Mouse (Mus musculus) liver, embryonic 11.5 days (tissue): ENCODE results near the gene Art2b. TPM values are rescaled to one million over a fixed set of nuclear protein-coding genes. Genes with fewer than 3 reads are reported as not detected.

Source experiments
- ATAC-seq: fragments of 200-750 bp; cut with Nextera tagmentation; replicated peaks from 2 replicates; pipeline ENCODE4 v1.8.0; 2017; ENCODE audit warnings: moderate number of reproducible peaks, mild to moderate bottlenecking, moderate TSS enrichment, moderate library complexity; ENCODE audit not compliant: low FRiP score
- DNase-seq: peaks from one replicate; pipeline ENCODE4 v3.0.0-alpha.2; 2017; ENCODE audit warnings: low spot score
- H3K27ac ChIP-seq: fragments of 300-500 bp; sonication (generic); 2 replicates; pipeline ENCODE4 v1.5.1; 2014; ENCODE audit warnings: mild to moderate bottlenecking, low read depth, low read length, control low read depth
- H3K27me3 ChIP-seq: fragments of 300-500 bp; sonication (generic); replicated peaks from 2 replicates; pipeline ENCODE4 v1.6.1; 2014; ENCODE audit warnings: low read length, mixed read lengths; ENCODE audit not compliant: control insufficient read depth, insufficient read depth
- H3K36me3 ChIP-seq: fragments of 300-500 bp; sonication (generic); 2 replicates; pipeline ENCODE4 v1.6.1; 2014; ENCODE audit warnings: mild to moderate bottlenecking, low read length, moderate library complexity, mixed read lengths; ENCODE audit not compliant: control insufficient read depth, insufficient read depth
- H3K4me1 ChIP-seq: fragments of 300-500 bp; sonication (generic); replicated peaks from 2 replicates; pipeline ENCODE4 v1.6.1; 2014; ENCODE audit warnings: low read length, mixed read lengths; ENCODE audit not compliant: control insufficient read depth, insufficient read depth
- H3K4me2 ChIP-seq: fragments of 300-500 bp; sonication (generic); 2 replicates; pipeline ENCODE4 v1.6.1; 2014; ENCODE audit warnings: mild to moderate bottlenecking, control low read depth, moderate library complexity
- H3K4me3 ChIP-seq: fragments of 300-500 bp; sonication (generic); 2 replicates; pipeline ENCODE4 v1.5.1; 2014; ENCODE audit warnings: low read depth, low read length, control low read depth
- H3K9ac ChIP-seq: fragments of 300-500 bp; sonication (generic); 2 replicates; pipeline ENCODE4 v1.6.1; 2014; ENCODE audit warnings: low read depth, low read length, control low read depth
- H3K9me3 ChIP-seq: fragments of 300-500 bp; sonication (generic); 2 replicates; pipeline ENCODE4 v1.6.1; 2016; ENCODE audit warnings: low read length, inconsistent platforms, mixed read lengths; ENCODE audit not compliant: control insufficient read depth
- WGBS: fragments of 180-500 bp; shearing (Covaris S2); extraction: QIAGEN DNeasy Blood & Tissue Kit; methylation state at CpG from one replicate; pipeline ENCODE4 v1.1.7; 2014; 5-methylcytosine and 5-hydroxymethylcytosine counted together
- polyA plus RNA-seq: library from polyadenylated mRNA; unstranded; fragments of >200 nt; fragmentation: Nextera tagmentation; extraction: Ambion mirVana; gene quantifications from 2 replicates; pipeline ENCODE4 v1.2.1, GENCODE M21; 2014

The Art2b gene
- polyA plus RNA-seq, 1 experiment from 2014 or later, result not detected

GRCm38 (mm10) chr7:101551530-101551929, 33.9 kb downstream of the Art2b start:
- Histone ChIP-seq H3K27ac (no peak overlapping the region), H3K9me3 (no peaks in the 10 kb centered on the region), H3K27me3 (no peaks in the 10 kb centered on the region), H3K4me2 (no peak overlapping the region), H3K9ac (no peak overlapping the region), H3K4me3 (no peak overlapping the region), H3K36me3 (no peaks in the 10 kb centered on the region), H3K4me1 (no peaks in the 10 kb centered on the region)
- 82% methylated on average over 1 of the region's 1 CpGs for WGBS
- DNase-seq (no peak), ATAC-seq (no peak)

DNA sequence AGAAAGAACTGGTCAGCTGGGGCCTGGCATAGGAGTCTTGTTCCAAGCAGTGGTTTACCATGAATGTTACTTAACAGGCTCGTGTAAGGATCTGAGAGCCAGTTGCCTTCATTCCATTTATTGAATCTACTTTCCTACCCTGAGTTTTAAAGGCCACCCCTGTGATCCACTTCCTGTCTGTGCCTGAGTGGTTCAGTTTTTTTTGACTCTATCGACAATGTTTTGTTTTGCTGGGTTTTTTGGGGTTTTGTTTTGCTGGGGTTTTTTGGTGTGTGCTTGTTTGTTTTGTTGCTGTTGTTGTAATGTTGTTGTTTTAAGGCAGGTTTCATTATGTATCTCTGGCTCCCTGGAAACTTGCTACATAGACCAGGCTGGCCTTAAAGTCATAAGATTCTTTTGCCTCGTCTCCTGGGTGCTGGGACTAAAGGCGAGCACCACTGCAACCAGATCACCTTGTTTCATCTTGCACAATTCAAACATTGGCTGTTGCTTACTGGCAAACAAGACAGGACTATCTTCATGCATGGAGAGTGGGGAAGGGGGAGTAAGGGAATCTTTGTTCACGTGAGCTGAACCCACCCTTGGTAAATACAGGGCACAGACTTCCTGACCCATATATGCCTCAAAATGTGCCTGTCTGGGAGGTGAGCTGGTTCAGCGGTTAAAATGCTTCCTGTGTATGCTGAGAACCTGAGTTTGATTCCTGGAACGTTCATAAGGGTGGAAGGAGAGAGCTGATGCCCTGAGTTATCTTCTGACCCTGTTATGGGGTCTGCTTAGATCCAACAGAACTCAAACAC, 34.5 kb downstream of the Art2b start:
- no peak overlapping the region for H3K9ac ChIP-seq
- H3K9me3 ChIP-seq, result no peaks in the 10 kb centered on the region
- H3K4me2 ChIP-seq, result no peak overlapping the region
- no peaks in the 10 kb centered on the region for H3K36me3 ChIP-seq
- WGBS, result 57% methylated on average over 7 of the region's 7 CpGs
- no peaks in the 10 kb centered on the region for H3K4me1 ChIP-seq
- H3K27me3 ChIP-seq, result no peaks in the 10 kb centered on the region
- H3K4me3 ChIP-seq, result no peak overlapping the region
- ATAC-seq (no peak), DNase-seq (no peak)
- no peak overlapping the region for H3K27ac ChIP-seq

DNA sequence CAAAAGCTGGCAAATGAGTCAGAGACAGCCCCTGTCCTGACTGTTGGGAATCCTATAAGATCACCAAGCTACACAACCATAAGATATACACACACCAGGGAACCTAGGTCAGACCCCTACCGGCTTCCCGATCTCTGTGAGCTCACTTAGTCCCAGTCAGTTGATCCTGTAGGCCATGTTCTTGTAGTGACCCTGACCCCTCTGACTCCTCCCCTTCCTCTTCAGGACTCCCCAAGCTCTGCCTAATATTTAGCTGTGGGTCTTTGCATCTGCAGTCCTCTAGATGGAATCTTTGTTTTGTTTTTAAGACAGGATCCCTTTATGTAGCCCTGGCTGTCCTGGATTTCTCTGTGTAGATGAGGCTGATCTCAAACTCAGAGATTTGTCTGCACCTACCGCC, 36.1 kb downstream of the Art2b start:
- no peak for DNase-seq
- Histone ChIP-seq H3K9me3 (no peaks in the 10 kb centered on the region), H3K4me2 (no peak overlapping the region), H3K4me1 (no peaks in the 10 kb centered on the region), H3K27me3 (no peaks in the 10 kb centered on the region), H3K9ac (no peak overlapping the region), H3K4me3 (no peak overlapping the region), H3K27ac (no peak overlapping the region), H3K36me3 (no peaks in the 10 kb centered on the region)
- WGBS, result 85% methylated on average over 3 of the region's 3 CpGs
- no peak for ATAC-seq

DNA sequence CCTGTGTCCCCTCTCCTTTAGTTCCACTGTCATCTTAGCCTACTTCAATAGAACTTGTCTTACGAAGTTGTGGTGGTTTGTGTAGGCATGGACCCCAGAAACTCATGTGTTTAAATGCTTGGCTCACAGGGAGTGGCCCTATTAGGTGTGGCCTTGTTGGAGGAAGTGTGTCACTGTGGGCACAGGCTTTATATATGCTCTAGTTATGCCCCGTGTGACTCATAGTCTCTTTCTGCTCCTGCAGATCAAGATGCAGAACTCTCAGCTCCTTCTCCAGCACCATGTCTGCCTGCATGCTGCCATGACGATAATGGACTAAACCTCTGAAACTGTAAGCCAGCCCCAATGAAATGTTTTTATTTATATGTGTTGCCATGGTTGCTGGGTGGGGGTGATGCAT, 37.7 kb downstream of the Art2b start:
- H3K36me3 ChIP-seq, result no peaks in the 10 kb centered on the region
- no peaks in the 10 kb centered on the region; the same call in 1 of the 2 replicates for H3K27me3 ChIP-seq
- 75% methylated on average over 3 of the region's 3 CpGs for WGBS
- no peak overlapping the region for H3K9ac ChIP-seq
- H3K4me1 ChIP-seq, result no peaks in the 10 kb centered on the region
- ATAC-seq, result no peak
- DNase-seq, result no peak
- H3K4me2 ChIP-seq, result no peak overlapping the region
- H3K9me3 ChIP-seq, result no peaks in the 10 kb centered on the region
- no peak overlapping the region for H3K27ac ChIP-seq
- H3K4me3 ChIP-seq, result no peak overlapping the region

- no peaks in the 10 kb centered on the region for H3K9me3 ChIP-seq
- H3K27ac ChIP-seq, result no peak overlapping the region
- no peaks in the 10 kb centered on the region; the same call in 1 of the 2 replicates for H3K27me3 ChIP-seq
- no peak overlapping the region for H3K4me3 ChIP-seq
- ATAC-seq, result no peak
- no peaks in the 10 kb centered on the region for H3K36me3 ChIP-seq
- no peaks in the 10 kb centered on the region for H3K4me1 ChIP-seq
- H3K4me2 ChIP-seq, result no peak overlapping the region
- 76% methylated on average over 10 of the region's 10 CpGs for WGBS
- H3K9ac ChIP-seq, result no peak overlapping the region
- DNase-seq, result no peak
These were observed 43.7 kb downstream of the Art2b start for GRCm38 (mm10) chr7:101541734-101542133.

GRCm38 (mm10) chr7:101541132-101541531, 44.3 kb downstream of the Art2b start:
- Histone ChIP-seq H3K4me2 (no peak overlapping the region), H3K4me1 (no peaks in the 10 kb centered on the region), H3K9me3 (no peaks in the 10 kb centered on the region), H3K9ac (no peak overlapping the region), H3K27ac (no peak overlapping the region), H3K4me3 (no peak overlapping the region), H3K36me3 (no peaks in the 10 kb centered on the region), H3K27me3 (no peaks in the 10 kb centered on the region; the same call in 1 of the 2 replicates)
- ATAC-seq (no peak), DNase-seq (no peak)
- WGBS, result 6% methylated on average over 11 of the region's 11 CpGs

DNA sequence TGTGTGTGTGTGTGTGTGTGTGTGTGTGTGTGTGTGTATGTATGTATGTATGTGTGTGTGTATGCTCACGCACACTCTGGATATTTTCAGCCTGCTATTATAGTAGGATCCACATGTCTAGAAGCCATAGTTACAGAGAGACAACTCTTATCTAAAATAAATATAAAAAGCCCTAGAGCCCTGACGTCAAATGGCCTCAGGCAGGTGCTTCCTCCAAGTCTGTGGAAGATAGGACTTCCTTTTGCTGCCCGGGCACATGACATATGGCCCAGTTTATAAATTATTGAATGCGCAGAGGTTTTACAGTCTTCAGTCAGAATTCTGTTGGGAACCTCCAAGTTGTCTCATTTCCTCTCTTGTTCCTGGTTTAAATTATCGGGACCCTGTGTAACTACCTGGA, 44.7 kb downstream of the Art2b start:
- no peaks in the 10 kb centered on the region for H3K4me1 ChIP-seq
- WGBS, result 52% methylated on average over 5 of the region's 5 CpGs
- H3K9me3 ChIP-seq, result no peaks in the 10 kb centered on the region
- no peaks in the 10 kb centered on the region; the same call in none of the 2 replicates for H3K27me3 ChIP-seq
- no peak overlapping the region for H3K9ac ChIP-seq
- no peak overlapping the region for H3K27ac ChIP-seq
- ATAC-seq, result no peak
- DNase-seq, result no peak
- no peak overlapping the region for H3K4me2 ChIP-seq
- no peaks in the 10 kb centered on the region for H3K36me3 ChIP-seq
- no peak overlapping the region for H3K4me3 ChIP-seq

- WGBS, result 32% methylated on average over 9 of the region's 9 CpGs
These were observed 45.6 kb downstream of the Art2b start for GRCm38 (mm10) chr7:101539774-101540173.

More at GRCm38 (mm10) chr7:101539774-101540173, 45.6 kb downstream of the Art2b start:
- Histone ChIP-seq H3K4me1 (no peaks in the 10 kb centered on the region), H3K27ac (no peak overlapping the region), H3K36me3 (no peaks in the 10 kb centered on the region), H3K9ac (no peak overlapping the region), H3K4me2 (no peak overlapping the region), H3K27me3 (no peaks in the 10 kb centered on the region; the same call in none of the 2 replicates), H3K4me3 (no peak overlapping the region), H3K9me3 (no peaks in the 10 kb centered on the region)
- ATAC-seq (no peak), DNase-seq (no peak)
